In genomic region chr15:84960692-84961091, GRCm38 (mm10) we compare ENCODE assay signal across 9 mouse cellular contexts. TPM values are rescaled to one million over a fixed set of nuclear protein-coding genes. Genes with fewer than 3 reads are reported as not detected.
DNase-seq lines count a peak whose midpoint lies in the region; ATAC-seq lines count a peak whose summit lies in the region.
"Had no signal": no experiment of that assay in that cellular context is flagged by ENCODE, and none has a peak within 500 bp of the region (broad histone marks: within the 10 kb centered on the region; RNA-seq: fewer than 3 reads in every experiment).

No protein-coding gene starts in this region.

- no peak for DNase-seq in cerebellum, postnatal 4 days (ENCODE audit: low spot score in 2 of 2)
- DNase-seq in urinary bladder, postnatal 14 days (ENCODE audit: low spot score) = peak; percentile 22
- DNase-seq in urinary bladder, adult 2 months (ENCODE audit: low spot score) = no peak
- DNase-seq in layer of hippocampus, postnatal 14 days (ENCODE audit: low spot score in 2 of 2) = peak; percentile 43 to 46
- DNase-seq in lung, adult 18-20 months = no peak
- DNase-seq in MN1 (ENCODE audit: low spot score) = no peak
- DNase-seq in kidney, postnatal 25 days = no peak

- peak; percentile 38; the same call in 1 of the 2 replicates for ATAC-seq in cerebellum, adult (ENCODE audit: insufficient number of reproducible peaks, low FRiP score, low TSS enrichment)

RNA-seq across cellular contexts. Expression of gene 5031439G07Rik, which starts 27.7 kb away (rescaled TPM):
- polyA plus RNA-seq in urinary bladder, adult 2 months (2012; rRNA removed) = 21.5 and 28.5 TPM in 2 replicates
- 100 to 1,000 TPM; 114 TPM for total RNA-seq in layer of hippocampus, postnatal 14 days (2021)

RNA-seq across cellular contexts. Expression of gene Nup50, which starts 37.5 kb away (rescaled TPM):
- 10.1 and 13.9 TPM in 2 replicates for polyA plus RNA-seq in urinary bladder, adult 2 months (2012; rRNA removed)
- 10 to 100 TPM; 30.6 to 32.8 TPM for total RNA-seq in layer of hippocampus, postnatal 14 days (2021)

RNA-seq across cellular contexts. Expression of gene Gm29666, which starts 40.9 kb away (rescaled TPM):
- polyA plus RNA-seq in urinary bladder, adult 2 months (2012; rRNA removed) = 0.52 and 0.63 TPM in 2 replicates
- 1 to 10 TPM; 1.0 to 1.1 TPM for total RNA-seq in layer of hippocampus, postnatal 14 days (2021)

RNA-seq across cellular contexts. Expression of gene Upk3a, which starts 56.2 kb away (rescaled TPM):
- polyA plus RNA-seq in urinary bladder, adult 2 months (2012; rRNA removed) = 1,094 and 1,493 TPM in 2 replicates
- not detected for total RNA-seq in layer of hippocampus, postnatal 14 days (2021)
- polyA plus RNA-seq: liver, embryonic 14.5 days had no signal

Comparison
In these comparisons a context has a peak if more than half of its experiments do, and no peak if none do; other contexts are left out.
1. DNase-seq: peak in urinary bladder, postnatal 14 days (single experiment) and layer of hippocampus, postnatal 14 days (2 of 2); none in cerebellum, postnatal 4 days (0 of 2), urinary bladder, adult 2 months (single experiment), lung, adult 18-20 months (0 of 2), MN1 (single experiment) and kidney, postnatal 25 days (0 of 2).